Mouse (Mus musculus) CH12.LX (cell line): ENCODE measurements at regions not wholly inside any gene's neighbourhood (a gene's known extent, or its start where the extent isn't known, plus 50 kb on each side); places are given as distances from the start of the nearest gene placed in this dataset.

Source experiments
- DNase-seq: peaks from one replicate; pipeline ENCODE4 v3.0.0-alpha.2; 2013; ENCODE audit errors: extremely low read depth
- H3K27ac ChIP-seq: 2 replicates; pipeline ENCODE4 v1.5.1; 2012; ENCODE audit warnings: low read depth, mild to moderate bottlenecking, control low read depth, moderate library complexity; ENCODE audit not compliant: insufficient read depth
- H3K27me3 ChIP-seq: replicated peaks from 2 replicates; pipeline ENCODE3; 2012; ENCODE audit warnings: inconsistent platforms
- H3K36me3 ChIP-seq, 2 experiments: replicated peaks in 1 of 2; 2 replicates each; pipeline versions ENCODE3 to v1.6.1; 2012; ENCODE audit warnings: inconsistent platforms in 1 of 2, low read length in 1 of 2, mild to moderate bottlenecking in 1 of 2, mixed read lengths in 1 of 2, moderate library complexity in 1 of 2; ENCODE audit not compliant: control insufficient read depth in 1 of 2, insufficient read depth in 1 of 2
- H3K4me1 ChIP-seq, 2 experiments: 2 replicates each; pipeline ENCODE4 v1.6.1; 2012; ENCODE audit warnings: inconsistent platforms in 1 of 2, moderate library complexity in 1 of 2; ENCODE audit not compliant: insufficient read depth in 2 of 2, control insufficient read depth in 1 of 2
- H3K4me2 ChIP-seq: 2 replicates; pipeline ENCODE4 v1.6.1; 2012; ENCODE audit warnings: low read depth, mild to moderate bottlenecking, control low read depth; ENCODE audit not compliant: poor library complexity, insufficient read depth, severe bottlenecking
- H3K4me3 ChIP-seq, 3 experiments: fragments of 150-350 bp in 1 of 3; sonication (generic) in 1 of 3; replicated peaks in 1 of 3; 2 replicates each; pipeline versions ENCODE3 to v1.5.1; 2011 to 2012; ENCODE audit warnings: low read depth in 2 of 3, low read length in 2 of 3, mild to moderate bottlenecking in 2 of 3, moderate library complexity in 2 of 3, control low read depth in 1 of 3, improper control_type of control experiment in 1 of 3, inconsistent platforms in 1 of 3, mixed read lengths in 1 of 3; ENCODE audit not compliant: poor library complexity in 1 of 3
- H3K79me2 ChIP-seq: replicated peaks from 2 replicates; pipeline ENCODE4 v1.6.1; 2012; ENCODE audit warnings: mild to moderate bottlenecking, moderate library complexity; ENCODE audit not compliant: control insufficient read depth, poor library complexity, insufficient read depth, severe bottlenecking; ENCODE audit errors: extremely low read depth
- H3K9ac ChIP-seq: 2 replicates; pipeline ENCODE4 v1.6.1; 2012; ENCODE audit warnings: low read depth, mild to moderate bottlenecking, control low read depth, moderate library complexity; ENCODE audit not compliant: insufficient read depth
- H3K9me3 ChIP-seq: replicated peaks from 2 replicates; pipeline ENCODE3; 2012; ENCODE audit warnings: low read length, inconsistent platforms, mixed read lengths
- CTCF ChIP-seq, 2 experiments: IDR thresholded peaks in 1 of 2; conservative IDR thresholded peaks in 1 of 2; 2 replicates each; pipeline ENCODE4 v1.5.1; 2011 to 2012; ENCODE audit warnings: low read depth in 2 of 2, low read length in 2 of 2, improper control_type of control experiment in 1 of 2, inconsistent platforms in 1 of 2, mild to moderate bottlenecking in 1 of 2, moderate library complexity in 1 of 2
- EP300 ChIP-seq: IDR thresholded peaks from 2 replicates; pipeline ENCODE4 v1.6.1; 2011; ENCODE audit warnings: low read length, improper control_type of control experiment
- ETS1 ChIP-seq: conservative IDR thresholded peaks from 2 replicates; pipeline ENCODE4 v1.6.1; 2012; ENCODE audit warnings: low read depth, mild to moderate bottlenecking, inconsistent platforms, low read length, improper control_type of control experiment, moderate library complexity
- HCFC1 ChIP-seq: IDR thresholded peaks from 2 replicates; pipeline ENCODE4 v1.6.1; 2012; ENCODE audit warnings: low read depth, mild to moderate bottlenecking, inconsistent platforms, low read length, improper control_type of control experiment
- MEF2A ChIP-seq: IDR thresholded peaks from 2 replicates; pipeline ENCODE4 v1.6.1; 2014; ENCODE audit warnings: low read depth, mild to moderate bottlenecking, inconsistent platforms, low read length, improper control_type of control experiment, borderline replicate concordance
- NELFE ChIP-seq: IDR thresholded peaks from 2 replicates; pipeline ENCODE4 v1.6.1; 2011; ENCODE audit warnings: low read depth, low read length, improper control_type of control experiment
- PAX5 ChIP-seq: IDR thresholded peaks from 2 replicates; pipeline ENCODE4 v1.6.1; 2012; ENCODE audit warnings: low read length, inconsistent platforms, mixed read lengths
- POLR2A ChIP-seq: IDR thresholded peaks from 2 replicates; pipeline ENCODE4 v1.6.1; 2011; ENCODE audit warnings: low read depth, mild to moderate bottlenecking, improper control_type of control experiment, low read length
- RCOR1 ChIP-seq: conservative IDR thresholded peaks from 2 replicates; pipeline ENCODE4 v1.6.1; 2012; ENCODE audit warnings: low read depth, mild to moderate bottlenecking, inconsistent platforms, low read length, improper control_type of control experiment
- SIN3A ChIP-seq: IDR thresholded peaks from 2 replicates; pipeline ENCODE4 v1.6.1; 2012; ENCODE audit warnings: low read length, improper control_type of control experiment, inconsistent platforms
- UBTF ChIP-seq: IDR thresholded peaks from 2 replicates; pipeline ENCODE4 v1.6.1; 2012; ENCODE audit warnings: low read depth, mild to moderate bottlenecking, inconsistent platforms, low read length, improper control_type of control experiment, moderate library complexity
- ZKSCAN1 ChIP-seq: IDR thresholded peaks from 2 replicates; pipeline ENCODE4 v1.6.1; 2012; ENCODE audit warnings: low read depth, inconsistent platforms, low read length, improper control_type of control experiment, borderline replicate concordance
- ZMIZ1 ChIP-seq: IDR thresholded peaks from 2 replicates; pipeline ENCODE4 v1.6.1; 2012; ENCODE audit warnings: low read depth, mild to moderate bottlenecking, inconsistent platforms, low read length, improper control_type of control experiment
- ZNF384 ChIP-seq: IDR thresholded peaks from 2 replicates; pipeline ENCODE4 v1.6.1; 2012; ENCODE audit warnings: low read depth, low read length, improper control_type of control experiment, inconsistent platforms
- dilution Hi-C: fragments of 300-500 bp; cut with MboI; formaldehyde crosslinking; loops from 2 replicates; pipeline ENCODE4 v1.14.3; 2020; ENCODE audit warnings: low sequenced_read_pairs; ENCODE audit not compliant: extremely low pct_unique_long_range_greater_than_20kb, extremely low pct_ligation_motif_present
- in situ Hi-C: fragments of 300-500 bp; cut with MboI; formaldehyde crosslinking; loops from 3 replicates; pipeline ENCODE4 v1.14.3; 2019; ENCODE audit warnings: low sequenced_read_pairs, low pct_ligation_motif_present, low pct_unique_long_range_greater_than_20kb, mixed read lengths

- dilution Hi-C loops: no loop called here
- Histone ChIP-seq H3K4me3 (no peak overlapping the region), H3K36me3 (no peaks in the 10 kb centered on the region), H3K27me3 (peaks cover 82% of the 10 kb centered on the region), H3K4me1 (no peaks in the 10 kb centered on the region), H3K27ac (no peak overlapping the region), H3K9ac (no peak overlapping the region), H3K79me2 (no peaks in the 10 kb centered on the region), H3K4me2 (no peak overlapping the region), H3K9me3 (no peaks in the 10 kb centered on the region)
- in situ Hi-C loops: no loop called here
- DNase-seq: no peak
- no peak for TF ChIP-seq POLR2A
Measured at GRCm38 (mm10) chr1:190280081-190280858, 109.8 kb upstream of the Prox1 start.

- Histone ChIP-seq H3K36me3 (no peaks in the 10 kb centered on the region), H3K4me3 (no peak overlapping the region), H3K4me2 (no peak overlapping the region), H3K9me3 (no peaks in the 10 kb centered on the region), H3K4me1 (no peaks in the 10 kb centered on the region), H3K27ac (no peak overlapping the region), H3K9ac (no peak overlapping the region)
- DNase-seq: no peak
- dilution Hi-C loops: no loop called here
- TF ChIP-seq RCOR1 (no peak), EP300 (no peak), CTCF (conservative IDR thresholded peaks at IDR 0.05 in 1 of 2, IDR thresholded peaks at IDR 0.05 in 1 of 2; ENCODE audit: low read depth in 2 of 2, low read length in 2 of 2) (no peak), ZNF384 (no peak), POLR2A (no peak), NELFE (no peak), ZKSCAN1 (no peak), ETS1 (no peak), PAX5 (no peak), MEF2A (no peak), HCFC1 (no peak), ZMIZ1 (no peak), SIN3A (no peak)
- TF ChIP-seq, all 38 proteins: peak for 0
- Histone ChIP-seq H3K79me2 (no peaks in the 10 kb centered on the region), H3K27me3 (peaks cover 41% of the 10 kb centered on the region)
- in situ Hi-C loops: no loop called here
Measured at GRCm38 (mm10) chr1:190274911-190275310, 104.4 kb upstream of the Prox1 start.

GRCm38 (mm10) chr1:190270784-190271385 is 100.4 kb upstream of the Prox1 start:
- H3K36me3 ChIP-seq: no peaks in the 10 kb centered on the region
- TF ChIP-seq UBTF: no peak
- TF ChIP-seq, all 38 proteins: peak for 0
- no peak overlapping the region for H3K4me2 ChIP-seq
- dilution Hi-C loops (no loop called here), in situ Hi-C loops (no loop called here)
- DNase-seq: no peak
- no peaks in the 10 kb centered on the region for H3K4me1 ChIP-seq
- no peak overlapping the region for H3K9ac ChIP-seq
- H3K27me3 ChIP-seq: peaks cover 27% of the 10 kb centered on the region
- H3K9me3 ChIP-seq: peaks cover 2% of the 10 kb centered on the region
- no peaks in the 10 kb centered on the region for H3K79me2 ChIP-seq
- no peak overlapping the region for H3K27ac ChIP-seq
- H3K4me3 ChIP-seq: no peak overlapping the region
